Mouse (Mus musculus) stomach, postnatal 0 days (tissue): ENCODE measurements around the gene 1700069L16Rik.

Experiments used
- CTCF ChIP-seq: IDR thresholded peaks from 2 replicates; pipeline ENCODE4 v1.5.1; 2016; ENCODE audit warnings: antibody characterized with exemption, low read depth, mild to moderate bottlenecking, moderate library complexity
- EP300 ChIP-seq: optimal IDR thresholded peaks from 2 replicates; pipeline ENCODE3; 2016; ENCODE audit warnings: antibody characterized with exemption

GRCm38 (mm10) chr5:113681219-113681618 is 43.4 kb downstream of the 1700069L16Rik start:
- TF ChIP-seq CTCF, result no peak
- no peak for TF ChIP-seq EP300
